Comparison of ENCODE assay signal across 8 mouse cellular contexts in genomic region chr17:50293241-50293731, GRCm38 (mm10). TPM values are rescaled to one million over a fixed set of nuclear protein-coding genes. Genes with fewer than 3 reads are reported as not detected.
DNase-seq lines count a peak whose midpoint lies in the region; ATAC-seq lines count a peak whose summit lies in the region.

Dazl (minus strand) TSS chr17:50293636.

- DNase-seq in cerebellum, adult 9-10 months, result peak; percentile 66
- no peak for DNase-seq in cerebellum, adult 11 months
- no peak for DNase-seq in lung, postnatal 4 days
- DNase-seq in hindbrain, embryonic 14.5 days (ENCODE audit: low spot score), result no peak
- DNase-seq in urinary bladder, adult 2 months (ENCODE audit: low spot score), result no peak
- no peak for DNase-seq in left cerebral cortex, adult 18-20 months (ENCODE audit: low spot score in 2 of 2)

- H3K4me3 ChIP-seq in lung, embryonic 16.5 days (ENCODE audit: low read length), result peak within 1 kb of the TSS; percentile 50
- peak within 1 kb of the TSS; percentile 37 for H3K4me3 ChIP-seq in hindbrain, embryonic 14.5 days (replicated peaks; ENCODE audit: low read length)
- peak within 1 kb of the TSS; percentile 54 for H3K4me3 ChIP-seq in midbrain, embryonic 15.5 days

- peak; percentile 12; the same call in 1 of the 2 replicates for ATAC-seq in lung, embryonic 16.5 days (ENCODE audit: low read depth)
- 0 out of 2 replicates have a peak, but pooled peaks have one; percentile 18 for ATAC-seq in hindbrain, embryonic 14.5 days (ENCODE audit: low FRiP score)
- ATAC-seq in midbrain, embryonic 15.5 days (replicated peaks), result 0 out of 2 replicates have a peak, but pooled peaks have one; percentile 5

- H3K4me1 ChIP-seq in lung, embryonic 16.5 days (replicated peaks; ENCODE audit: control insufficient read depth, insufficient read depth, low read length), result 0 out of 2 replicates have a peak, but pooled peaks cover 3% of the 10 kb centered on the region
- H3K4me1 ChIP-seq in hindbrain, embryonic 14.5 days (replicated peaks; ENCODE audit: control insufficient read depth, insufficient read depth, low read length), result no peaks in the 10 kb centered on the region
- H3K4me1 ChIP-seq in midbrain, embryonic 15.5 days, result no peaks in the 10 kb centered on the region

- no peaks in the 10 kb centered on the region for H3K27me3 ChIP-seq in lung, embryonic 16.5 days (ENCODE audit: control insufficient read depth, insufficient read depth, low read depth, low read length)
- no peaks in the 10 kb centered on the region for H3K27me3 ChIP-seq in hindbrain, embryonic 14.5 days (ENCODE audit: control insufficient read depth, insufficient read depth, low read length)
- no peaks in the 10 kb centered on the region for H3K27me3 ChIP-seq in midbrain, embryonic 15.5 days (replicated peaks)

- WGBS in lung, embryonic 16.5 days, result 90% methylated on average over 43 of the region's 43 CpGs
- 93% methylated on average over 43 of the region's 43 CpGs for WGBS in hindbrain, embryonic 14.5 days
- WGBS in midbrain, embryonic 15.5 days, result 93% methylated on average over 43 of the region's 43 CpGs

- peak within 1 kb of the TSS; percentile 71 for H3K4me2 ChIP-seq in lung, embryonic 16.5 days (ENCODE audit: low read depth, low read length)
- peak within 1 kb of the TSS; percentile 54 for H3K4me2 ChIP-seq in hindbrain, embryonic 14.5 days (replicated peaks)
- H3K4me2 ChIP-seq in midbrain, embryonic 15.5 days, result peak within 1 kb of the TSS; percentile 60

- peaks cover 14% of the 10 kb centered on the region for H3K9me3 ChIP-seq in lung, embryonic 16.5 days (ENCODE audit: control insufficient read depth, low read length)
- peaks cover 13% of the 10 kb centered on the region for H3K9me3 ChIP-seq in hindbrain, embryonic 14.5 days (ENCODE audit: control insufficient read depth, low read length)
- peaks cover 4% of the 10 kb centered on the region; the same call in 1 of the 2 replicates for H3K9me3 ChIP-seq in midbrain, embryonic 15.5 days

- H3K27ac ChIP-seq in lung, embryonic 16.5 days (ENCODE audit: low read length), result peak within 1 kb of the TSS; percentile 61; the same call in 1 of the 2 replicates
- H3K27ac ChIP-seq in hindbrain, embryonic 14.5 days, result peak within 1 kb of the TSS; percentile 48
- H3K27ac ChIP-seq in midbrain, embryonic 15.5 days, result peak within 1 kb of the TSS; percentile 67

- no peaks in the 10 kb centered on the region for H3K36me3 ChIP-seq in lung, embryonic 16.5 days (ENCODE audit: control insufficient read depth, insufficient read depth, low read length)
- H3K36me3 ChIP-seq in hindbrain, embryonic 14.5 days (replicated peaks; ENCODE audit: control insufficient read depth, insufficient read depth), result no peaks in the 10 kb centered on the region
- H3K36me3 ChIP-seq in midbrain, embryonic 15.5 days (replicated peaks), result no peaks in the 10 kb centered on the region

- H3K9ac ChIP-seq in lung, embryonic 16.5 days (ENCODE audit: low read length), result peak within 1 kb of the TSS; percentile 75
- H3K9ac ChIP-seq in hindbrain, embryonic 14.5 days, result peak within 1 kb of the TSS; percentile 62
- peak within 1 kb of the TSS; percentile 40 for H3K9ac ChIP-seq in midbrain, embryonic 15.5 days

RNA-seq across cellular contexts. Expression of gene Dazl, which starts in this region (rescaled TPM):
- polyA plus RNA-seq in lung, embryonic 16.5 days (2015; fragmentation: Nextera tagmentation; extraction: Ambion mirVana), result 0.25 TPM in 1 of 2 replicates, not detected in the other
- 0.32 and 0.33 TPM in 2 replicates for polyA plus RNA-seq in hindbrain, embryonic 14.5 days (2014; fragmentation: Nextera tagmentation; extraction: Ambion mirVana)
- polyA plus RNA-seq in midbrain, embryonic 15.5 days (2015; fragmentation: Nextera tagmentation; extraction: Ambion mirVana), result 0.37 and 0.43 TPM in 2 replicates
- polyA plus RNA-seq in urinary bladder, adult 2 months (2012; rRNA removed), result 0.01 and 0.07 TPM in 2 replicates
- 1 to 10 TPM; 4.2 to 4.7 TPM for total RNA-seq in left cerebral cortex, adult 18-20 months (2021)

Comparison
In these comparisons a context has a peak if more than half of its experiments do, and no peak if none do; other contexts are left out.
1. Peak in ATAC-seq, H3K4me3 ChIP-seq, H3K27ac ChIP-seq, H3K9ac ChIP-seq and H3K4me2 ChIP-seq in lung, embryonic 16.5 days; RNA of the gene not detected or under 1 TPM.
2. Peak in ATAC-seq, H3K4me3 ChIP-seq, H3K27ac ChIP-seq, H3K9ac ChIP-seq and H3K4me2 ChIP-seq in hindbrain, embryonic 14.5 days; RNA of the gene not detected or under 1 TPM.
3. Peak in ATAC-seq, H3K4me3 ChIP-seq, H3K27ac ChIP-seq, H3K9ac ChIP-seq and H3K4me2 ChIP-seq in midbrain, embryonic 15.5 days; RNA of the gene not detected or under 1 TPM.